Mouse (Mus musculus): ENCODE data around the gene B9d2.

B9d2 gene

GRCm38 (mm10) chr7:25674297-25674696 lies 6.3 kb upstream of the B9d2 start:
- in situ Hi-C loops (cut with MboI; ENCODE audit: low sequenced_read_pairs) = no loop called here

- in situ Hi-C loops (cut with MboI; ENCODE audit: low sequenced_read_pairs) = no loop called here
These were observed 5.8 kb upstream of the B9d2 start, which contains the start of gene Tmem91 for GRCm38 (mm10) chr7:25674719-25675300. Gene Tmem91, minus strand, starts transcription at chr7:25675166.

- in situ Hi-C loops (cut with MboI; ENCODE audit: low sequenced_read_pairs) = no loop called here
These were observed 5.2 kb upstream of the B9d2 start for GRCm38 (mm10) chr7:25675405-25675804.

GRCm38 (mm10) chr7:25676085-25676781 lies 4.3 kb upstream of the B9d2 start:
- in situ Hi-C loops (cut with MboI; ENCODE audit: low sequenced_read_pairs) = no loop called here

GRCm38 (mm10) chr7:25677013-25677412 lies 3.6 kb upstream of the B9d2 start:
- in situ Hi-C loops (cut with MboI; ENCODE audit: low sequenced_read_pairs) = no loop called here

GRCm38 (mm10) chr7:25679971-25680370 lies 609 bp upstream of the B9d2 start:
- in situ Hi-C loops (cut with MboI; ENCODE audit: low sequenced_read_pairs) = no loop called here

GRCm38 (mm10) chr7:25681341-25682231 lies 1.0 kb downstream of the B9d2 start:
- in situ Hi-C loops (cut with MboI; ENCODE audit: low sequenced_read_pairs) = no loop called here

GRCm38 (mm10) chr7:25683474-25684180 lies 3.0 kb downstream of the B9d2 start:
- in situ Hi-C loops (cut with MboI; ENCODE audit: low sequenced_read_pairs) = no loop called here

GRCm38 (mm10) chr7:25684659-25685058 lies 4.1 kb downstream of the B9d2 start:
- in situ Hi-C loops (cut with MboI; ENCODE audit: low sequenced_read_pairs) = no loop called here

GRCm38 (mm10) chr7:25685926-25686470 lies 5.4 kb downstream of the B9d2 start:
- in situ Hi-C loops (cut with MboI; ENCODE audit: low sequenced_read_pairs) = no loop called here

GRCm38 (mm10) chr7:25686680-25687531 lies 6.3 kb downstream of the B9d2 start, which contains the start of gene Tgfb1:
Gene Tgfb1, plus strand, starts transcription at chr7:25687002.
- in situ Hi-C loops (cut with MboI; ENCODE audit: low sequenced_read_pairs) = no loop called here

GRCm38 (mm10) chr7:25687811-25688401 lies 7.3 kb downstream of the B9d2 start:
- in situ Hi-C loops (cut with MboI; ENCODE audit: low sequenced_read_pairs) = no loop called here

- in situ Hi-C loops (cut with MboI; ENCODE audit: low sequenced_read_pairs) = no loop called here
These were observed 8.4 kb downstream of the B9d2 start for GRCm38 (mm10) chr7:25688810-25689586.

- in situ Hi-C loops (cut with MboI; ENCODE audit: low sequenced_read_pairs) = no loop called here
These were observed 9.0 kb downstream of the B9d2 start for GRCm38 (mm10) chr7:25689603-25690021.

- in situ Hi-C loops (cut with MboI; ENCODE audit: low sequenced_read_pairs) = no loop called here
These were observed 9.5 kb downstream of the B9d2 start for GRCm38 (mm10) chr7:25690051-25690450.

GRCm38 (mm10) chr7:25694104-25694503 lies 13.5 kb downstream of the B9d2 start:
- in situ Hi-C loops (cut with MboI; ENCODE audit: low sequenced_read_pairs) = no loop called here

GRCm38 (mm10) chr7:25699851-25700250 lies 19.3 kb downstream of the B9d2 start:
- in situ Hi-C loops (cut with MboI; ENCODE audit: low sequenced_read_pairs) = no loop called here

GRCm38 (mm10) chr7:25700732-25701131 lies 20.2 kb downstream of the B9d2 start:
- in situ Hi-C loops (cut with MboI; ENCODE audit: low sequenced_read_pairs) = no loop called here

GRCm38 (mm10) chr7:25702350-25702749 lies 21.8 kb downstream of the B9d2 start:
- in situ Hi-C loops (cut with MboI; ENCODE audit: low sequenced_read_pairs) = no loop called here

Measured in CH12F3 (cell line).